Mouse (Mus musculus) A20 (cell line): ENCODE data around the gene Dchs1.
A peak's percentile ranks its signal among the peaks of the same experiment; 100 is the strongest.
"Not testable (repeated sequence)": the region's sequence is repeated elsewhere in the genome, so short reads cannot be mapped to it uniquely, and the experiment has no call there.

Experiments
- DNase-seq: peaks from one replicate; pipeline ENCODE4 v3.0.0-alpha.2; 2011; ENCODE audit warnings: low read depth, low spot score

Gene Dchs1

DNA sequence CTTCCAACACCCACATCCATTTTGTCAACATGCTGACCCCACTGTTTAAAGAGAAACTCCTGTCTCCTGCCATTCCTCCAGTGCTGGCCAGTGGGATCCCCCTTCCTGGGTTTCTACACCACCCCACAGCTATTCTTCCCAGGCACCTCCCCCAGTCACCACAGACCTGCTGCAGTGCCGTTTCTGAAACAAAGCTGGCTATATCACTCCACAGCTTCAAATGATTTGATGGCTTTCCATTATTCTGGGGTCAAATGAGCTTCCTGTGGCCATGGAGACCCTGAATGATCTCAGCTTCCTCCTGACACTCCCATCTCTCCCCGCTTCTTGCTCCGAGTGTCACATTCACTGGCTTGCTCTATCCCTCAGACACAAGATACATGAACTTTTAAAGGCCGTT lies 2.9 kb downstream of the Dchs1 start:
- DNase-seq = no peak

DNA sequence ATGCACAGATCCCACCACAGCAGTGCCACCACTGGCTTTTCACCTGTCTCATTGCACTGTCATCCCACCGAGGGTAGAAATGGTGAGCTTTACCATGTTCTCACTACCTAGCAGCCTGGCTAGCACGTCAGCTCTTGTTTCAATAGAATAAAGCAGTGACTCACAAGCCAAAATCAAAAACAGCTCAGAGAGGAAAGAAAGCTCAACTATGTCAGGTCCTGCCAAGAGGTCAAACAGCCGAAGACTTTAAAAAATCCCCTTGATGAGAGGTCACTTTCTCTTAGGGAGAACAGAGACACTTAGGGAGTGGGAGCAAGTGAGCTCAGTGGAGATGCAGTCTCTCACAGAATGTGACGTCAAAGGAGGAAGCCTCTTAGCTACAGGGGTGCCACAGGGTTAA lies 3.6 kb downstream of the Dchs1 start:
- DNase-seq = no peak

DNA sequence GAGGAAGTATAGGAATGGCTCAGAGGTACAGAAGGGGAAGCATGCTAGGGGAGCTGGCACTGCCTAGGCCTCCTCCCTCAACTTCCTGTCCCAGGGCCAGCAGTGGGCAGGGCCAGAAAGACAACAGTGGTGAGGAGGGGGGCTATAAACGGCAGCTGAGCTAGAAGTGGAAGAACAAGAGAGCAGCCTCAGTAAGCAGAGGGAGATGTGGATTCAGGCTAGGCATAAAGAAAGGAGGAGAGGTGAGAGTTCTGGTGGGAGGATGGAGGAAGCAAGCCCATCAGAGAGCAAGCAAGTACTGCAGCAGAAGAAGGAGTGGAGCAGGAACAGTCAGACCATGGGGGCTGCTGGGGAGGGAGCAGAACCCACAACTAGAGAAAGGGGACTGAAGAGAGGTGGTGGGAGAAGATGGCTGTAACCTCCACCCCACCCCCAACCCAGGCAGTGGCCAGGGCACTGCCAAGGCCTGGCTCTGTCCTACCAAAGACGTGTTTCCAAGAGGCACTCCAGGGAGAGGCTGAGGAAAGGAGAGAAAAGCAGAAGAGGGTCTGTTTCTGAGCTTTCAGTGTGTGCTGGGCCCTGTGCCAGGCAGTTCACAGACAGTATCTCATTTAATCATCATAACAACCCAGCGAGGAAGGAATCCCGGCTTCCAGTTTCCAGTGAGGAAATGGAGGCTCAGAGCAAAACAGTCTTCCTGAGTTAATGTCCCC lies 8.7 kb downstream of the Dchs1 start:
- DNase-seq = peak; percentile 44

DNA sequence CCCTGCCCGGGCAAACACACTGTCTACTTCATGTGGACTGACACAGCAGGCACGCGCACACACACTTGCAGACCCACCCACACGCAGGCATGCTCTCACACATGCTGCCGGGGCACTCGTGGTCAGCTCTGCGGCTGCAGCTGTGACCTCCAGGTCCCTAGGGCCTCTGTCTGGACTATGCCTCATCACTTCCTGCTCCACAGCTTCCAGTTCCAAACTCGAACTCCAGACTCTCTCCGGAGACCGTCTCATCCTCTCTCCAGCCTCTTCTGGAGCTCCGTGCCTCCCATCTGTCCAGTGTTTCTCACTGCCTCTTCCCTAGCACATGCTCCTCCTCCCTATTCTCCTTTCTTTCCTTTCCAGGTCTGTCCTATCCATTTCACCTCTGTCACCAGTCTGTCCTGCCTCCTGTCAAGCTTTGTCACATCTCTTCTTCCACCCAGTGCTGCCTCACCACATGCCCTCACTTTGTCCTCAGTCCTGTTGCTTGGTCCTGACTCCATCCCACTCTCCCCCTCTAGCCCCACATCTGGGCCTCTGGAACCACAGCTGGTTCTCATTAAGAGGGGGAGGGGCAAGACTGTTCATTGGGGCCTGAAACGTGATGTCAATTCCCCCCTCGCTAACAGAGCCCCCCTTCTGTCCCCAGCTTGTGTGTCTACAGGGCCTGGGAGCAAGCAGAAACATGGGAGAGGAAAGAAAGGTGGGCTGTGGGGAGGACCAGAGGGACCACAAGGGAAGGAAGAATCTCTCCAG lies 9.5 kb downstream of the Dchs1 start:
- no peak for DNase-seq

DNA sequence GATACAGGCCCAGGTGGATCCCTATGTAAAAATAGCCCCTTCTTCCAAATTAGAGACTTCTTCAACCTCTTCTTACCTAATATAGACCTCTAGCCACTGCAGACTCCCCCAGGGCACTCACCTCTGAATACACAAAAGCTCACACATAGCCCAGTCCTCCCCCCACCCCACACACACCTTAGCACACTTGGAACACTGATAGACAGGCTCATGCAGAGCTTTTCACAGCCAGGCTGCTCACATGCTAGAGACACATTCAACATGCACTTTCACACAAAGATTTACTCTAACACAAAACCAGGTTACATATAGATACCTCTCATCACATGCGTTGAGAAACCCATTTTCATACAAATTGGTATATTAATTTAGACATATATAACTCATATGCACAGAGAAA lies 10.1 kb downstream of the Dchs1 start:
- no peak for DNase-seq

DNA sequence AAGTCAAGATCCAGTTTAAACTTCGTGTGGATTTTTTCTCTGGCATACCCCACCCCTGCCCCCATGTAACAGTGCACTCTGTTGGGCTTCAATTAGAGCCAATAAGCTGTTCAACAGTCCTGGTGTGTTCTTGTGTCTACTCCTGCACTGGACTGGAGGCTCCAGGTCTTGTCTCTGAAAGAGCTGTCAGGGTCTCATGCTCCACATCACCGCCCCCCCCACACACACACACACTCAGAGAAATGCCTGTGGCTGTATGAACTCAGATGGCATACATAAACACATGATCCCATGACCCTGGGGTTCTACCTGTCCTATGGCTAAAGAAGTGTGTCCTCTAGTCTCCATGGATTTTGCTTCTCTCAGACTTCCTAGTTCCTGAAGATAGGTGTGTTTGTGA lies 11.4 kb downstream of the Dchs1 start:
- DNase-seq = no peak

DNA sequence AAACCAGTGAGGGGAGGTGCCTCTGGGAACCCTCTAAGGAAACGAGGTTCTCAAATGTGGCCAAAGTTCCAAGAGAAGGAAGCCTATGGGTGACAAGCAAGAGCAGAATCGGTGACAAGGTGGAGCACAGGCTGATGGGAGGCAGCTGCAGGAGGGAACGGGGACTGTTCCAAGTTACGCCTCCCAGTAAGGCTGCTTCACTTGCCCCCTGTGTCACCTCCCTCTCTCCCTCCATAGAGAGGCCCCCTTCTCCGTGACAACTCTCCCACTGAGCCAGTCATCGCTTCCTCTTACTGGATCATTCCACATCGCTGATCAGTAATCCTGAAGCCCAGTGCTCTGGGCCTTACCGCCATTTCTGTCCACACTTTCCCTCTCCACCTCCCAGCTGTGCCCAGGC lies 12.8 kb downstream of the Dchs1 start:
- DNase-seq = no peak

DNA sequence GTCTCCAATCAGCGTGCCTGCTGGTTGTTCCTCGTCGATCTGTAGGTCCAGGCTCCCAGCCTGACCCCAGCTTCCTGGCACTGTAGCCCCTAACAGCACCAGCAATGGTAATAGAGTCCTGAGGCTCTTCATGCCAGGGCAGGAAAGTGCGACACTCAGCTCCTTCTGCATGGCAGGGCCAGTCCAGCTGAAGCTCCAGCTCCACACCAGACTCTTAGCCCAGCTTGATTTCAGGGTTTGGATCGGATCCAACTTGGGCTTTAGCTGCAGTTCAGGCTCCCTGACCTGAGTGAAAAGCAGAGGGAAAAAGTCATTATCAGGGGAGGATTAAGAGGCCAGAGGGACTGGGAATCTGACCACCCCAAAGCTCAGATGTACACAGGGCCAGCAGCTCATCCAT lies 14.4 kb downstream of the Dchs1 start:
- no peak for DNase-seq

DNA sequence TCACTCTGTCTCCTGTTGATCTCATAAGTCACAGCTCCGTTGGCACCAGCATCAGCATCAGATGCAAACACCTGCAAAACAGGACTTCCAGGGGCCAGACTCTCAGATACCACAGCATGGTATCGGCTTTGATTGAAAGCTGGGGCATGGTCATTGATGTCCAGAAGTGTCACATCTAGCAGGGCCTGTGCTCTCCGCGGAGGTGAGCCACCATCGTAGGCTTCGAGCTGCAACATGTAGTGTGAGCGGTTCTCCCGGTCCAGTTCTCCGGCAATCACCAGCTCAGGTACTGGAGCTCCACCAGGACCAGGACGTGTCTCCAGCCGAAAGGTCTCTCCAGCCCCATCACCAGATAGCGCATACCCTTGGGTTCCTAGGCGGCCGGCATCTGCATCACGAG lies 15.1 kb downstream of the Dchs1 start:
- no peak for DNase-seq

DNA sequence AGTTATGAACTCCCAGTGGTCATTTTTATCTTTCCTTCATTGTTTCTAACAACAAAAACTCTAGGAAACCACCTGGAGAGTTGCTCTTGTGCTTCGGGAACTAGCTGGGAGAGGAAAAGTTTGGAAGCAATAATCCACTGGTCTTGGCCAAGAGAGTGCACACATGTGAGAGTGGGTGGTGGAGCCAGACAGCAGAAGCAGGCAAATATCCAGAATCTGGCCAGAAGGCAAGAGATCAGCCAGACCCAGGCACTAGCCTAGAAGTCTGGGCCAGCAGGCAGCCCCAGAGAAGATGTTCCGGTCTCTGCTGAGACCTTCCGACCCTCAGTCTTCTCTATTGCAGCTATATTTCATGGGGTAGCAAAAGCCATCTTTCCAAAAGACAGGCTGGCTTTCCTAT lies 17.5 kb downstream of the Dchs1 start:
- DNase-seq = no peak

DNA sequence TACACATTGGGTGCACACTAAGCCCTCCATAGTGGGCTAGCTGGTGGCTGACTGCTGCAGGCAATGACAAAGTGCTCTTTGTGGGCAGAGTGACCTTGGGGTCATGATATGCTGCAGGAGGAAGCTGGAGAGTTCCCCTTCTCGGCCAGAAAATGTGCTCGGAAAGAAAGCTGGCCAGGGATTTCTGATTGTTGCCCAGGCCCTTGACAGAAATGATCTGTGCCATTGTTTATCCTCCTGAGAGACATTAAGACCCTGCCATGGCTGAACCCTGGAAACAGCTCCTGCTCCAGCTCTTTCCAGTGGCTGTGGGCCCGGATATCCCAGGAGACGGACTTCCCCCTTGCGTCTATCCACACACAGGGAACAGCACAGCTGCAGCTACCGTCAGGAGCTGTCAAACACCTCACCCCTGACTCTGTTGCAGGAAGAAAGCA lies 19.7 kb downstream of the Dchs1 start:
- no peak for DNase-seq

DNA sequence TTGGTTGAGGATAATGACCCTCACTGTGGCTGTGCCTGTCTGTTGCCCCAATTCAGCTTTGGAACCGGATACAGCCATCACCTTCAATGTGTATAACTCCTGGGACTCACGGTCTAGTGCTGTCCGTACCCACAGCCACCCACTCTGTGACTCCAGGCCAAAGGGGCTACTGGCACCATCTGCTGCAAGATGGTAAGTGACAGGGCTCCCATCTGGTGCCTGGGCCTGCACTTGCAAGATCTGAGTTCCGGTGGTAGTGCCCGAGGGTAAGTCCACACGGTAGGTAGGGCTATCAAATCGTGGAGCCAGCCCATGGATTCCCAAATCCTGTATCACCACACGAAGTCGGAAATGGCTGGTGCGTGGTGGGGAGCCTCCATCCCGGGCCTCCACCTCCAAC lies 23.1 kb downstream of the Dchs1 start:
- DNase-seq = no peak

DNA sequence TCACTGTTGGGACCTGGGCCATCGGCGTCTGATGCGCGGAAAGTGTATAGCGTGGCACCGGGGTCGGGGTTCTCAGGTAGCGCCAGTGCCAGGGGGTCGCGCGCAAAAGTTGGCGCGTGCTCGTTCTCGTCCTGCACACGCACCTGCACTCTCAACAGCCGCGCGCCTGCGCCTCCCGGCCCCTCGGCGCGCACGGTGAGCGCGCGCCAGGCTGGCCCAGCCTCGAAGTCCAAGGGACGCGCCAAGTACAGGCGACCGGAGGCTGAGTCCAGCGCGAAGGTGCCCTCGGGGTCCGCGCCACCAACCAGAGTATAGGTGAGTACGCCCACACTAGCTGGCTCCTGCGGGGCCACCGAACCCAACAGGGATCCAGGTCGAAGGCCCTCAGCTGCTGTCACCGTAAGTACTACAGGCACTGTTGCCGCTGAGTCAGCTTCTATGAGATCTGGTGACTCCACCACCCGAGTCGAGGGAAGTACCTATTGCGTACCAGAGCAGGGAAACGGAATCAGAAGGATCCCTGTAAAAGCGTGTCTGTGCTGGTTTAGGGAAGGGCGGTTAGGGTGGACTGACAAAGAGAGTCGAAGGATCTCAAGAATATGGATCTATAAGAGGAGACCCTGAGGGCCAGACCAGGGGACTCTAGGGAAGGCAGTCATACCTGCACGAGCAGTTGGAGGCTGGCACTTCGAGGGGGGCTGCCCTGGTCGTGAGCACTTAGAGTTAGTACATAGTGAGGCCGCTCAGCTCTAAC lies 24.8 kb downstream of the Dchs1 start:
- DNase-seq = no peak

DNA sequence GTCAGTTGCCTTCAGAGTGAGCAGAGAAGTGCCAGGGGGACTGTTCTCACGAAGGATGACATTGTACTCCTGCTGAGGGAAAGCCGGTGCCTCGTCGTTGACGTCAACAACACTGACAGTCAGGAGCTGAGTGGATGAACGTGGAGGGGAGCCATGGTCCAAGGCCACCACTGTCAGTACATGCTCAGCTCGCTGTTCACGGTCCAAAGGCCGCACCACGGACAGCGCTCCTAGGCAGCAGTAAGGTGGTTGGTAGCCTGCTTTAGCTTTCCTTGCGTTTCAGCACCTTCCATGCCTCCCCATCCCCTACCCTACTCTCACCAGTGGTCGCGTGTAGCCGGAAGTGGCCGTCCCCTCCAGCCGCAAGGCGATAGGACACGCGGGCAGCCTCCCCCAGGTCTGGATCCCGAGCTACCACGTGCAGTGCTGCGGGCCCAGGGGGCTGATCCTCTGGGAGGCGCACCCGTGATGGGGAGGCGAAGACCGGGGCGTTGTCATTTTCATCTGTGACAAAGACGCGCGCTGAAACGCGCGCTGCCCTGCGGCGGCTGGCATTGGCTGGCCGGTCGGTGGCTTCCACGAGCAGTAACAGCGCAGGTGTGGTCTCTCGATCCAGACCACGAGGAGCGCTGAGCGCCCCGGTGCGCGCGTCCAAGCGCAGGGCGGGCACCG lies 25.5 kb downstream of the Dchs1 start:
- no peak for DNase-seq

DNA sequence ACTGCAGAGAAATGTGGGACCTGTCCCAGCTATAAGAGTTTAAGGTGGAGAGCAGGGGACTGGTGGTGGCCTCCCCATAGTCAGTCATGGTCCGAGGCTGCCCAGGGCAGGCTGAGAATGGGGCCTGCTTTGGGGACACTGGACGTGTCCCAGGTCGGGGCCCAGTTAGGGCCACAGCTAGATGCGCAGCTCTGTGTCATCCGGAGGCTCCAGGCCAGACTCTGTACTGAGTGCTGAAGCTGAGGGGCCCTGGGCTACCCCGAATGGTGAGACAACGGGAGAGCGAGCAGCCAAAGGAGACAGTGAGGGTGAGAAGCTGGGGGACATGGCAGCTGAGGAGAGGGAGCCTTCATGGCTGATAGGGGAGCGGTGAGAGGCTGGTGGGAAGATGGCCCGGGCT lies 34.2 kb downstream of the Dchs1 start:
- no peak for DNase-seq

DNA sequence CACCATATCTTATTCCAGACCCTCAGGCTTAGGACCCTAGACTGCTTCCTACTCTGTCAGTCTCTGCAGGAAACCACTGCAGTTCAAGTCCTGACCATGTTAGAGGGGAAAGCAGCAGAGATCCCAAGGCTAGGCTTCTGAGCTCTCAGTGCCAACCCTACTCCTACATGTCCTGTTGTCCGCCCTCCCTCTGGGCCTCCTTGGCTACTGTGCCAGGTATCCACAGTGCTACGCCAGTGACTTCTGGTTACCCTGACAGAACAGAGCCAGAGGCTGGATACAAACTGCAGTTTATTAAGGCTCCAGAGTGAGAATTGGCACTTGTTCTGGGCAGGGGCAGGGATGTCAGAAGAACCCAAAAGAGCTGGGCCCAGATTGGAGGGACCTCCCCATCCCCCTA lies 34.7 kb downstream of the Dchs1 start:
- no peak for DNase-seq

DNA sequence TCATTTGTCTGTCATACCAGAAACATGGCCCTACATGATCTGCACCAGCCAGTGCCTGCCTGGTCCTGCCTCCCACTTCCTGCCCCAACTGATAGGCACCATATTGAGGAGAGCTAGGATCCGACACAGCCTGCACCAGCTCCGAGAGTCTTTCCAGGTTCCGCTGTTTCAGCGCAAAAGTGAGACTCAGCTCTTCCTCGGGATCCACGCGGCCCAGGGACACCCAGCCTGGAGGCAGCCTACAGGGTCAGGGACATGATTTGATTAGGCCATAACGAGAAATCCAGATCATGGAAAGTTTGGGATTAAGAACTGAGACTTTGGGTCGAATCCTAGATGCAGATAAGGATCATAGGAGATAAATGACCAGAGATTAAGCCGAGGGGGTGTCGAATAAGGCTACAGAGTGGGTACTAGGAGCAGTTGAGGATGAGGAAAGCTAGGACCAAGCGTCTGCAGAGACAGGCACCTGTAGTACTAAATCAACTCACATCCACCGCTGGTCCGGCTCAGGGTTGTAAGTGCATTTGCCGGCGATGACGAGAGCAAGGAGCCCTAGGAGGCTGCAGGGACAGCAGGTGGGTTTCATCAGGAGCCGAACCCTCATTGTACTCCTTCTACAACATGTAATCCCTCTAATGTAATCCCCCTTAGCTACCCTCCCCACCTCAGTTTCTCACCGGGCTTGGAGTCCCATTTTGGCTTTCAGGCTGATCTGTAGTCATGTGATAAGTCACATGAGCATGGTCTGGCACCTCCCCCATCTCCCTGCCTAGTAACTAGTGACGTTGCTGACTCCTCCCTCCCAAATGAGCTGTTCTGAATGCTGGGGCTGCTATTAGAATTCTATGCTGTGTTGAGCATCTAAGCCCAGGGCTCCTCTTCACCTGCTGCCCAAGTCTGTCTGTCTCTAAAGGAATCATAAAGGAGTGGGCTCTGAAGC lies 35.7 kb downstream of the Dchs1 start, which contains the start of gene Tpp1:
Gene Tpp1, minus strand, starts transcription at position 745 of the 943 bp plus-strand sequence.
- DNase-seq = peak; percentile 92

DNA sequence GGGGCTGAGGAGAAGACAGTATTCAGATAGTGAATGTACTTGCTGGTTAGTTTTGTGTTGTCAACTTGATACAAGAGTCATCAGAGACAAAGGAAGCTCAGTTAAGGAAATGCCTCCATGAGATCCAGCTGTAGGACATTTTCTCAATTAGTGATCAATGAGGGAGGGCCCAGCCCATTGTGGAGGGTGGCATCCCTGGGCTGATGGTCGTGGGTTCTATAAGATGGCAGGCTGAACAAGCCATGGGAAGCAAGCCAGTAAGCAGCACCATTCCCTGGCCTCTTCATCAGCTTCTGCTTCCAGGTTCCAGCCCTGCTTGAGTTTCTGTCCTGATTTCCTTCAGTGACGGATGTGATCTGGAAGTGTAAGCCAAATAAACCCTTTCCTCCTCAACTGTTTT lies 39.7 kb downstream of the Dchs1 start:
- no peak for DNase-seq

DNA sequence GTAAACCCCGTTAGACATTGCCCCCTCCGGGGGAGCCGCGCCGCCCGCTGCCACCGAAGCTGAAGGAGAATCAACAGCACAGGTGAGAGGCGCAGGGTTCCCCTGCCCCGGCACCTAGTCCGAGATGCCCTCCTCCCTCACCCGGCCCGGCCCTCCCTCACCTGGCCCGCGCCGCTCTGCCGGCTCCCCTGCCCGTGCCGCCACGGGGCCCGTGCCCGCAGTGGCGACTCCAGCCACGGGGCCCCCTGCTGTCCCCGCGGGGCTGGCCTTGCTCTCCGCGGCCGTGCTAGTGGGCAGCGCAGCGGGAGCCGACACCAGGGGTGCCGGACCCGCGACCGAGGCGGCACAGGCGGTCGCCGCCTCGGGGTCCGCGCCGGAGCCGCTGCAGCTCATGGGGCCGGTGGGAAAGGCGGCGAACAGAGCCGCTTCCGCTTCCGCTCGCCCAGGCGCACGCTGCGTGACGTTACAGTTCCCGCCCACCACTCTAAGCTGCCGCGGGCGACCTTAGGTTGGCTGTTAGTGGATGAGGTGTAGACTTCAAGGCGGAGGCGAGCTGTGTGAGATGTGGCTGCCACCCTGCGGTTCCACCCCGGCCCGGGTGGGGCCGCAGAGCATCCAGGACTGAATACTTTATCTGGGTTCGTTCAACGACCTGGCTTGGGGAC lies 43.4 kb downstream of the Dchs1 start, which contains the start of gene Taf10:
Gene Taf10, minus strand, starts transcription at position 436 of the 665 bp plus-strand sequence.
- DNase-seq = peak; percentile 95

DNA sequence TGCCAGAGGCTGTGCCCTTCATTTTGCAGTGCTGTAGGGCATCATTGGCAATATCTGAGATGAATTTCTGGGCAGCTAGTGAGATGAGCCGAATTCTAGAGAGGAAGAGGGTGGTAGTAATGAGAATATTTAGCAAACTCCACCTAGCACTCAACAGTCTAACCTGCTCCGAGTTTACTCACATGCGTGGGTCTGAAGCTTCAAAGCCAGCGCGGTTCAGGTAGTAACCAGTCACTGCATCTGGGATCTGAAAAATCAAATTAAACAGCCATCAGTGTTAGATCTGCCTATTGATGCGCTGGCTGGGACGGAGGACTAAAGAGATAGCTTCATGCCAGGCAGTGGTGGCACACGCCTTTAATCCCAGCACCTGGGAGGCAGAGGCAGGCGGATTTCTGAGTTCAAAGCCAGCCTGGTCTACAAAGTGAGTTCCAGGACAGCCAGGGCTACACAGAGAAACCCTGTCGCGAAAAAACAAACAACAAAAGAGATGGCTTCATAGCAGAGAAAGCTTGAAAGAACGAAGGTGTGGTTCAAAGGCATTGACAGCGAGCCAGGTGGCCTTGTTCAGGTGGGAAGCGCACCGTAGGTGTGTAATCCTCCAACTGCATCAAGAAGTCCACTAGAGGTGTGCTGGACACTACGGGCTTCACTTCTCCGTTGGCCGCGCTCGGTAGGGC lies 44.1 kb downstream of the Dchs1 start:
- not testable (repeated sequence) for DNase-seq
